Mouse (Mus musculus) hindbrain, embryonic 11.5 days (tissue): ENCODE data around the gene Foxd3. TPM values are rescaled to one million over a fixed set of nuclear protein-coding genes. Genes with fewer than 3 reads are reported as not detected.
A peak's percentile ranks its signal among the peaks of the same experiment; 100 is the strongest.

Source experiments
- ATAC-seq: fragments of 200-750 bp; cut with Nextera tagmentation; 2 replicates; pipeline ENCODE4 v1.8.0; 2017; ENCODE audit warnings: mild to moderate bottlenecking, moderate TSS enrichment, moderate library complexity; ENCODE audit not compliant: low FRiP score
- DNase-seq: peaks from one replicate; pipeline ENCODE4 v3.0.0-alpha.2; 2015; ENCODE audit warnings: low spot score
- H3K27ac ChIP-seq: fragments of 300-500 bp; sonication (generic); 2 replicates; pipeline ENCODE4 v1.5.1; 2014; ENCODE audit warnings: mild to moderate bottlenecking, low read depth, low read length
- H3K27me3 ChIP-seq: fragments of 300-500 bp; sonication (generic); 2 replicates; pipeline ENCODE4 v1.6.1; 2014; ENCODE audit warnings: mild to moderate bottlenecking, low read length, moderate library complexity, mixed read lengths; ENCODE audit not compliant: control insufficient read depth, insufficient read depth
- H3K36me3 ChIP-seq: fragments of 300-500 bp; sonication (generic); 2 replicates; pipeline ENCODE4 v1.6.1; 2014; ENCODE audit warnings: mild to moderate bottlenecking, low read length, moderate library complexity, mixed read lengths; ENCODE audit not compliant: control insufficient read depth, insufficient read depth
- H3K4me1 ChIP-seq: fragments of 300-500 bp; sonication (generic); replicated peaks from 2 replicates; pipeline ENCODE4 v1.6.1; 2014; ENCODE audit warnings: low read length, mixed read lengths; ENCODE audit not compliant: control insufficient read depth, insufficient read depth
- H3K4me2 ChIP-seq: fragments of 300-500 bp; sonication (generic); replicated peaks from 2 replicates; pipeline ENCODE4 v1.6.1; 2014; ENCODE audit warnings: mild to moderate bottlenecking, low read depth, low read length
- H3K4me3 ChIP-seq: fragments of 300-500 bp; sonication (generic); 2 replicates; pipeline ENCODE4 v1.5.1; 2014; ENCODE audit warnings: low read depth, low read length
- H3K9ac ChIP-seq: fragments of 300-500 bp; sonication (generic); 2 replicates; pipeline ENCODE4 v1.6.1; 2014; ENCODE audit warnings: low read depth, low read length
- H3K9me3 ChIP-seq: fragments of 300-500 bp; sonication (generic); 2 replicates; pipeline ENCODE4 v1.6.1; 2016; ENCODE audit warnings: low read length; ENCODE audit not compliant: control insufficient read depth
- WGBS: fragments of 180-500 bp; shearing (Covaris S2); extraction: QIAGEN DNeasy Blood & Tissue Kit; methylation state at CpG from one replicate; pipeline ENCODE4 v1.1.7; 2014; 5-methylcytosine and 5-hydroxymethylcytosine counted together
- polyA plus RNA-seq: library from polyadenylated mRNA; unstranded; fragments of >200 nt; fragmentation: Nextera tagmentation; extraction: Ambion mirVana; gene quantifications from 2 replicates; pipeline ENCODE4 v1.2.1, GENCODE M21; 2014

Foxd3 gene
- polyA plus RNA-seq, 1 experiment from 2014 or later, result 2.2 TPM

GRCm38 (mm10) chr4:99660073-99660611 is 4.0 kb downstream of the Foxd3 start:
- ATAC-seq (no peak), DNase-seq (peak; percentile 72)
- H3K4me1 ChIP-seq, result peaks cover 13% of the 10 kb centered on the region
- no peak overlapping the region for H3K27ac ChIP-seq
- H3K4me2 ChIP-seq, result no peak overlapping the region
- peak overlapping the region; percentile 1; the same call in 1 of the 2 replicates for H3K4me3 ChIP-seq
- no peaks in the 10 kb centered on the region for H3K36me3 ChIP-seq
- WGBS, result under 1% methylated on average over 20 of the region's 20 CpGs
- no peak overlapping the region for H3K9ac ChIP-seq
- peaks cover 77% of the 10 kb centered on the region for H3K27me3 ChIP-seq
- no peaks in the 10 kb centered on the region for H3K9me3 ChIP-seq

GRCm38 (mm10) chr4:99660981-99661380 is 4.9 kb downstream of the Foxd3 start:
- no peak overlapping the region for H3K4me3 ChIP-seq
- H3K36me3 ChIP-seq, result no peaks in the 10 kb centered on the region
- H3K9me3 ChIP-seq, result no peaks in the 10 kb centered on the region
- WGBS, result 0% methylated on average over 11 of the region's 11 CpGs
- ATAC-seq (no peak), DNase-seq (peak; percentile 93)
- H3K9ac ChIP-seq, result no peak overlapping the region
- no peak overlapping the region for H3K4me2 ChIP-seq
- peaks cover 10% of the 10 kb centered on the region for H3K4me1 ChIP-seq
- H3K27me3 ChIP-seq, result peaks cover 73% of the 10 kb centered on the region
- H3K27ac ChIP-seq, result no peak overlapping the region

GRCm38 (mm10) chr4:99661956-99662355 is 5.9 kb downstream of the Foxd3 start:
- DNase-seq, result no peak
- no peak for ATAC-seq
- H3K9ac ChIP-seq, result no peak overlapping the region
- peaks cover 10% of the 10 kb centered on the region; the same call in 1 of the 2 replicates for H3K4me1 ChIP-seq
- WGBS, result 5% methylated on average over 12 of the region's 12 CpGs
- peaks cover 64% of the 10 kb centered on the region for H3K27me3 ChIP-seq
- no peak overlapping the region for H3K27ac ChIP-seq
- H3K9me3 ChIP-seq, result no peaks in the 10 kb centered on the region
- H3K4me3 ChIP-seq, result no peak overlapping the region
- H3K4me2 ChIP-seq, result no peak overlapping the region
- no peaks in the 10 kb centered on the region for H3K36me3 ChIP-seq

- Histone ChIP-seq H3K36me3 (no peaks in the 10 kb centered on the region), H3K4me1 (peaks cover 6% of the 10 kb centered on the region; the same call in 1 of the 2 replicates), H3K4me2 (no peak overlapping the region), H3K27ac (no peak overlapping the region), H3K9ac (no peak overlapping the region), H3K4me3 (no peak overlapping the region), H3K27me3 (peaks cover 60% of the 10 kb centered on the region), H3K9me3 (no peaks in the 10 kb centered on the region)
- DNase-seq (no peak), ATAC-seq (no peak)
- 11% methylated on average over 9 of the region's 9 CpGs for WGBS
Measured at GRCm38 (mm10) chr4:99662431-99662830, 6.3 kb downstream of the Foxd3 start.

- no peak for ATAC-seq
- H3K4me3 ChIP-seq, result no peak overlapping the region
- H3K9me3 ChIP-seq, result no peaks in the 10 kb centered on the region
- H3K36me3 ChIP-seq, result no peaks in the 10 kb centered on the region
- no peak overlapping the region for H3K9ac ChIP-seq
- 4% methylated on average over 34 of the region's 34 CpGs for WGBS
- H3K27ac ChIP-seq, result no peak overlapping the region
- 0 out of 2 replicates have a peak, but pooled peaks cover 2% of the 10 kb centered on the region for H3K4me1 ChIP-seq
- H3K4me2 ChIP-seq, result no peak overlapping the region
- peak; percentile 52 for DNase-seq
- H3K27me3 ChIP-seq, result peaks cover 54% of the 10 kb centered on the region
Measured at GRCm38 (mm10) chr4:99662841-99663567, 6.9 kb downstream of the Foxd3 start.

- Histone ChIP-seq H3K9ac (no peak overlapping the region), H3K27ac (no peak overlapping the region), H3K27me3 (peaks cover 52% of the 10 kb centered on the region), H3K4me2 (no peak overlapping the region), H3K36me3 (no peaks in the 10 kb centered on the region), H3K4me3 (no peak overlapping the region), H3K4me1 (0 out of 2 replicates have a peak, but pooled peaks cover 2% of the 10 kb centered on the region), H3K9me3 (no peaks in the 10 kb centered on the region)
- WGBS, result 10% methylated on average over 8 of the region's 8 CpGs
- DNase-seq (peak; percentile 51), ATAC-seq (no peak)
Measured at GRCm38 (mm10) chr4:99663710-99664109, 7.6 kb downstream of the Foxd3 start.

GRCm38 (mm10) chr4:99670203-99670851 is 14.2 kb downstream of the Foxd3 start:
- WGBS, result 88% methylated on average over 7 of the region's 7 CpGs
- DNase-seq, result no peak

GRCm38 (mm10) chr4:99675191-99675590 is 19.1 kb downstream of the Foxd3 start:
- Histone ChIP-seq H3K4me1 (no peaks in the 10 kb centered on the region), H3K4me2 (no peak overlapping the region), H3K9ac (no peak overlapping the region), H3K36me3 (no peaks in the 10 kb centered on the region), H3K27me3 (no peaks in the 10 kb centered on the region), H3K27ac (no peak overlapping the region), H3K4me3 (no peak overlapping the region), H3K9me3 (no peaks in the 10 kb centered on the region)
- ATAC-seq (no peak), DNase-seq (no peak)

More at GRCm38 (mm10) chr4:99670203-99670851, 14.2 kb downstream of the Foxd3 start:
- H3K9ac ChIP-seq, result no peak overlapping the region
- H3K4me2 ChIP-seq, result no peak overlapping the region
- no peak for ATAC-seq
- H3K36me3 ChIP-seq, result no peaks in the 10 kb centered on the region
- no peaks in the 10 kb centered on the region for H3K9me3 ChIP-seq
- peaks cover 2% of the 10 kb centered on the region; the same call in 1 of the 2 replicates for H3K27me3 ChIP-seq
- no peaks in the 10 kb centered on the region for H3K4me1 ChIP-seq
- H3K27ac ChIP-seq, result no peak overlapping the region
- H3K4me3 ChIP-seq, result no peak overlapping the region
